ENCODE assay signal across 21 mouse cellular contexts in genomic region chr6:134449958-134450357, GRCm38 (mm10). TPM values are rescaled to one million over a fixed set of nuclear protein-coding genes. Genes with fewer than 3 reads are reported as not detected.
DNase-seq lines count a peak whose midpoint lies in the region; ATAC-seq and TF ChIP-seq lines count a peak whose summit lies in the region.
"Had no signal": no experiment of that assay in that cellular context is flagged by ENCODE, and none has a peak within 500 bp of the region (broad histone marks: within the 10 kb centered on the region; RNA-seq: fewer than 3 reads in every experiment).

No protein-coding gene starts in this region.

- H3K27ac ChIP-seq in forebrain, postnatal 0 days (ENCODE audit: low read depth, low read length), result no peak overlapping the region
- no peak overlapping the region for H3K27ac ChIP-seq in forebrain, embryonic 10.5 days
- no peak overlapping the region for H3K27ac ChIP-seq in stomach, postnatal 0 days (replicated peaks)
- H3K27ac ChIP-seq: liver, embryonic 14.5 days; neural tube, embryonic 12.5 days had no signal

- no peak overlapping the region for H3K4me3 ChIP-seq in forebrain, postnatal 0 days (ENCODE audit: low read depth, low read length)
- no peak overlapping the region for H3K4me3 ChIP-seq in forebrain, embryonic 10.5 days
- H3K4me3 ChIP-seq in stomach, postnatal 0 days (ENCODE audit: low read depth, low read length), result no peak overlapping the region
- H3K4me3 ChIP-seq: neural tube, embryonic 12.5 days had no signal

- intact Hi-C loops in left cerebral cortex, postnatal 14 days (cut with DNase I), result loop anchor here (10.0 kb wide), 1 partner anchor 115 kb away; the partner anchor contains the start of gene Lrp6
- intact Hi-C loops in left cerebral cortex, postnatal 36 days (cut with DNase I), result loop anchor here (5.0 kb wide), 1 partner anchor 117 kb away; the partner anchor contains the start of gene Lrp6

- H3K36me3 ChIP-seq in forebrain, postnatal 0 days (ENCODE audit: insufficient read depth), result peaks cover 51% of the 10 kb centered on the region
- peaks cover 90% of the 10 kb centered on the region for H3K36me3 ChIP-seq in forebrain, embryonic 10.5 days (replicated peaks)
- peaks cover 27% of the 10 kb centered on the region; the same call in 1 of the 2 replicates for H3K36me3 ChIP-seq in stomach, postnatal 0 days (ENCODE audit: control insufficient read depth, insufficient read depth, low read length)

- ATAC-seq in forebrain, postnatal 0 days, result 0 out of 2 replicates have a peak, but pooled peaks have one; percentile 45
- no peak for ATAC-seq in stomach, postnatal 0 days (ENCODE audit: low FRiP score, low TSS enrichment)

- H3K4me1 ChIP-seq in forebrain, postnatal 0 days (ENCODE audit: insufficient read depth), result no peaks in the 10 kb centered on the region
- H3K4me1 ChIP-seq in forebrain, embryonic 10.5 days, result peaks cover 8% of the 10 kb centered on the region; the same call in 1 of the 2 replicates
- H3K4me1 ChIP-seq in stomach, postnatal 0 days (replicated peaks; ENCODE audit: control insufficient read depth, insufficient read depth), result no peaks in the 10 kb centered on the region

- no peaks in the 10 kb centered on the region for H3K9me3 ChIP-seq in forebrain, postnatal 0 days (ENCODE audit: low read length)
- no peaks in the 10 kb centered on the region; the same call in 1 of the 2 replicates for H3K9me3 ChIP-seq in forebrain, embryonic 10.5 days
- H3K9me3 ChIP-seq in stomach, postnatal 0 days (ENCODE audit: control insufficient read depth, low read length), result no peaks in the 10 kb centered on the region
- H3K9me3 ChIP-seq: neural tube, embryonic 12.5 days had no signal

- H3K9ac ChIP-seq in forebrain, postnatal 0 days, result no peak overlapping the region
- H3K9ac ChIP-seq in stomach, postnatal 0 days (ENCODE audit: low read length), result no peak overlapping the region
- H3K9ac ChIP-seq: liver, embryonic 14.5 days; neural tube, embryonic 12.5 days had no signal

- peak; percentile 20 for DNase-seq in forebrain, postnatal 0 days
- DNase-seq in forebrain, embryonic 10.5 days (ENCODE audit: extremely low spot score, low spot score), result no peak
- DNase-seq in left cerebral cortex, postnatal 14 days (ENCODE audit: low spot score in 2 of 2), result peak; percentile 41 to 44
- no peak for DNase-seq in left cerebral cortex, postnatal 36 days (ENCODE audit: low spot score in 2 of 2)
- peak; percentile 31 for DNase-seq in right cerebral cortex, postnatal 25 days
- DNase-seq in right cerebral cortex, postnatal 36 days (ENCODE audit: low spot score in 2 of 2), result no peak
- no peak for DNase-seq in MN1 (ENCODE audit: low spot score)
- DNase-seq in stomach, postnatal 0 days (ENCODE audit: low spot score), result no peak
- DNase-seq: cerebellum, postnatal 10 days; heart, postnatal 14 days; kidney, adult 18-20 months; kidney, postnatal 36 days; layer of hippocampus, postnatal 36 days; lung, postnatal 14 days; retina, postnatal 1 day had no signal

- no peak overlapping the region for H3K4me2 ChIP-seq in forebrain, postnatal 0 days (ENCODE audit: low read depth)
- H3K4me2 ChIP-seq in stomach, postnatal 0 days (replicated peaks; ENCODE audit: low read depth), result no peak overlapping the region
- H3K4me2 ChIP-seq: midbrain, embryonic 11.5 days; neural tube, embryonic 12.5 days had no signal

- TF ChIP-seq EP300 in stomach, postnatal 0 days (optimal IDR thresholded peaks at IDR 0.05), result no peak

- TF ChIP-seq CTCF in forebrain, postnatal 0 days (IDR thresholded peaks at IDR 0.05; ENCODE audit: low read depth), result no peak
- no peak for TF ChIP-seq CTCF in stomach, postnatal 0 days (IDR thresholded peaks at IDR 0.05; ENCODE audit: low read depth)

- 49% methylated on average over 11 of the region's 11 CpGs for WGBS in forebrain, postnatal 0 days
- WGBS in forebrain, embryonic 10.5 days, result 86% methylated on average over 11 of the region's 11 CpGs
- WGBS in stomach, postnatal 0 days, result 64% methylated on average over 11 of the region's 11 CpGs

- no peaks in the 10 kb centered on the region for H3K27me3 ChIP-seq in forebrain, postnatal 0 days (ENCODE audit: insufficient read depth, low read length)
- H3K27me3 ChIP-seq in forebrain, embryonic 10.5 days (ENCODE audit: poor library complexity, severe bottlenecking), result no peaks in the 10 kb centered on the region
- H3K27me3 ChIP-seq in stomach, postnatal 0 days (ENCODE audit: control insufficient read depth, insufficient read depth, low read length), result no peaks in the 10 kb centered on the region
- H3K27me3 ChIP-seq: neural tube, embryonic 12.5 days had no signal

RNA-seq across cellular contexts. Expression of gene Bcl2l14, which starts 53.8 kb away (rescaled TPM):
- total RNA-seq in forebrain, postnatal 0 days (2014; rRNA removed), result not detected in 2 replicates
- polyA plus RNA-seq in forebrain, postnatal 0 days (2015; fragmentation: Nextera tagmentation; extraction: Ambion mirVana), result not detected in 2 replicates
- 0.17 and 0.22 TPM in 2 replicates for polyA plus RNA-seq in forebrain, embryonic 10.5 days (2016; fragmentation: Nextera tagmentation; extraction: Ambion mirVana)
- not detected for total RNA-seq in left cerebral cortex, postnatal 14 days (2021)
- not detected for total RNA-seq in left cerebral cortex, postnatal 36 days (2021)
- polyA plus RNA-seq in stomach, postnatal 0 days (2015; fragmentation: Nextera tagmentation; extraction: Ambion mirVana), result 27.4 and 29.6 TPM in 2 replicates
- total RNA-seq: gastrocnemius, adult 8-10 months; heart, adult 8-10 months; heart, postnatal 14 days; layer of hippocampus, postnatal 36 days had no signal
- polyA plus RNA-seq: G1E; midbrain, embryonic 11.5 days had no signal

Comparison
In these comparisons a context has a peak if more than half of its experiments do, and no peak if none do; other contexts are left out.
1. DNase-seq: peak in forebrain, postnatal 0 days (single experiment), left cerebral cortex, postnatal 14 days (2 of 2) and right cerebral cortex, postnatal 25 days (single experiment); none in forebrain, embryonic 10.5 days (single experiment), left cerebral cortex, postnatal 36 days (0 of 2), right cerebral cortex, postnatal 36 days (0 of 2), MN1 (single experiment) and stomach, postnatal 0 days (single experiment).